Mouse (Mus musculus): Measurements from ENCODE around the gene Arpc2.

Arpc2 gene

GRCm38 (mm10) chr1:74239618-74240017 is 3.7 kb downstream of the Arpc2 start:
- peak in 1 of 2 experiments; percentile 32 for DNase-seq

GRCm38 (mm10) chr1:74240311-74240710 is 4.4 kb downstream of the Arpc2 start:
- DNase-seq = no peak

DNA sequence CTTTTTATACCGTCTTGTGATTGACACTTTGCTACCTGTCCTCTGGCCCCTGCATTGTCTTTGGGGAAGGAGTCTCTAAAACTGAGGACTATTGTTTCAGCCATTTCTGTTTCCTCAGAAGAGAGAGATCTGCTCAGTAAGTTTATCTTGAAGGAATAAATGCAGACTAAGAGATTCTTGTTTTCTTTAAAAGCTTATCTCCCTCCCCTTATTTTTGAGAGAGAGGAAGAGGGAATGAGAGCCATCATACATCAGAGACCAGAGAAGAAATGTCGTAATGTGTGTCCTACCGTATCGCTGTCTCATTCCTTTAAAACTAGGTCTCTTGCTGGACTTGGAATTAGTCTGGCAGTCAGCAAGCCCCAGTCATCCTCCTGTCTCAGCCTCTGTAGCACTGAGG is 4.9 kb downstream of the Arpc2 start:
- DNase-seq = no peak

DNA sequence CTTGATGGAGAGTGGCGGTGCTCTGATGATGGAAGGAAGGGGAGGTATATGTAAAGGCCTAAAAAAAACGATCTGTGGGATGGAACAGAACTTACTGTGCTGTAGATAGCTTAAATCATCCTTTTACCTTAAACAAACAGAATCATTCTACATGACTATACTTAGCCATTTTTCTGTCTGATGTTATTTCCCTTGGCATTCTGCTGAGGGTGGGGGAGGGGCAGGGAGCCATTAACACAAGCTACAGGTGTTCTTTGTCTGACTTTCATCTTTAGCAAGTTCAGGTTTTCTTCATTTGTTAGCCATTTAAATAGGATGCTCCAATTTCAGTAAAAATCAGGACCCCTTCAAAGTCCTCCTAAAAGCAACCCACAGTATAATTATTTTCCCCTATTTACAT is 9.6 kb downstream of the Arpc2 start:
- DNase-seq = no peak

- DNase-seq = peak; percentile 30 to 33
These were observed 12.9 kb downstream of the Arpc2 start for GRCm38 (mm10) chr1:74248799-74249198.

DNA sequence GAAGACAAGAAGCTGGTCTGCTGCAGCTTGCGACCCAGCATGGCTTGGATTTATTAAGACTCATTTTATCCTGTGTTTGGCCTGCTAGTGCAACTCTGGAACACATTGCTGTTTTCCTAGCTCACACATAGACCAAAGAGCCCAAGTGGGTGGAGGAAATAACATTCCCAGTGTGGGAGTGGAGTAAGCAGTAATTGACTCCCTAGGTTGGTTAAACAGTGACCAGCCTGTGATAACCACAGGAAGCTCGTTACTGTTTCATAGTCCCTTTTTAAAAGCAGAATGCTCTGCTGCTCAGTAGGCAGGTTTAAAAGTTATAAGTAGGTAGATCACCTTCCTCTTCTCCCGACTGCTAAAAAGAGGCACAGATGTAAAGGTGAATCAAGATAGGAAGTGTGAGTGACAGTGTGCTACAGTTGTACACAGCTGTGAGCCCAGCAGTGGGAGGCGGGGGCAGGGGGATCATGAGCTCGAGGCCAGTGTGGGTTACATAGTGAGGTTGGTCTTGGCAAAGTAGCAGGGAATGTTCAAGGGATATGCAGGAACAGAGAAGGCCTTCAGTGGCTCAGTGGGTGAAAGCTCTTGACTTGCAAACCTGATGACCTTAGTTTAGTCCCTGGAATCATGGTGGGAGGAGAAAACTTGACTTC is 13.6 kb downstream of the Arpc2 start:
- peak in 1 of 2 experiments; percentile 18 for DNase-seq

GRCm38 (mm10) chr1:74250096-74250495 is 14.2 kb downstream of the Arpc2 start:
- DNase-seq = no peak

GRCm38 (mm10) chr1:74255704-74256345 is 19.9 kb downstream of the Arpc2 start:
- DNase-seq = no peak

- DNase-seq = no peak
These were observed 20.9 kb downstream of the Arpc2 start for GRCm38 (mm10) chr1:74256782-74257181.

- DNase-seq = no peak
These were observed 26.6 kb downstream of the Arpc2 start for GRCm38 (mm10) chr1:74262510-74262909.

DNA sequence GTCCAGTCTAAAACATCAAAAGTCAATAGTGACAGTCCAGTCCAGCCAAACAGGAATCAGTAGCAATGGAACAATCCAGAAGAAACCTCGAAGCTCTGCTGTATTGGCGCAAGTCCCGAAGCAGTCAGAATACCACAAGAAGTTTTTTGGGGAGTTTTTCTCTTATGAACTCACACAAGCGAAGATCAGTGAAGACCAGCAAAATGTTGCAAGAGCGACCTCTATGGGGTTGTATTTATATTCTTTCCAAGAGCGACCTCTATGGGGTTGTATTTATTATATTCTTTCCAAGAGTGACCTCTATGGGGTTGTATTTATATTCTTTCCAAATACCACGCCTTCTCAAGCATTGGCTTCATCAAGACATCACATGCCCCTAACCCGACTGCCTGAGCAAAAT is 32.9 kb downstream of the Arpc2 start:
- DNase-seq = no peak

GRCm38 (mm10) chr1:74271659-74272058 is 35.8 kb downstream of the Arpc2 start:
- no peak for DNase-seq

DNA sequence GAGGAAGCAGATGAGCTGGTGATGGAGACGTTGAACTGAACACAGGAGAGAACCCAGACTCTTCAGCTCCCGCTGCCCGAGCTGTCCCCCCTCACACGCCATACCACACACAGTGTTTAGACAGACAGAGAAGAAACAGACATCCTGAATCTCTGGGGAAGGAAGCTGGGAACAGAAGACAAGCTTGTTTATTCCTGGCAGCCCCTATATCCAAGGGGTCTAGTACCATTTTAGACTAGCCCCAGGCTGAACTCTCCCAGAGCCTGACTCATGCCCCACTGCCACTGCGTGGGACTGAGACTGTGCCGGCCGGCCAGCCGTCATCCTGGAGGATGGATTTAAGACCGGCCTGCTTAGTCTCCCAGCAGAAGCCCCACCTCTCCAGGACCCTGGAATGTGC is 39.1 kb downstream of the Arpc2 start:
- DNase-seq = no peak

DNA sequence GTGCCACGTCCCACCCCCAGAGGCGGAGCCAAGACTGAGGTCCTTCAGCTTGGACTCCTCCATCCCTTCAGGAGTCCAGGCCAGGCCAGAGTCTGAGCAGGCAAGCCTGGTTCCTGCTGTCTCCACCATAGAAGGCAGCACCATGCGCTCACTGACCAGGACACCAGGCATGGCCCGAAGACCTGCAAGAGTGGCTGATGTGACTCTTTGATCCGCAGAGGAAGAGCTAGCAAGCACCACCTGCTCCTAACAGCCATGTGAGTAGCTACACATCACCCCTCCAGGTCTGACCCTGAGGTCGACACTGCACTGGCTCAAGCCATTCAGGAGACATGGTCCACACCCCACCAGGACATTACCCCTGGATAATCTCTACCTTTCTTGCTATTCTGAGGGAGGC is 41.2 kb downstream of the Arpc2 start:
- no peak for DNase-seq

GRCm38 (mm10) chr1:74277883-74278537 is 42.1 kb downstream of the Arpc2 start:
- DNase-seq = no peak

GRCm38 (mm10) chr1:74278538-74278937 is 42.7 kb downstream of the Arpc2 start, which contains the start of gene Gpbar1:
Gpbar1 (plus strand) TSS chr1:74278550.
- DNase-seq = no peak

GRCm38 (mm10) chr1:74278988-74279387 is 43.1 kb downstream of the Arpc2 start:
- DNase-seq = no peak

GRCm38 (mm10) chr1:74280591-74281325 is 44.9 kb downstream of the Arpc2 start:
- DNase-seq = no peak

- no peak for DNase-seq
These were observed 45.5 kb downstream of the Arpc2 start for GRCm38 (mm10) chr1:74281372-74281771.

- DNase-seq = no peak
These were observed 46.0 kb downstream of the Arpc2 start for GRCm38 (mm10) chr1:74281886-74282285.

DNA sequence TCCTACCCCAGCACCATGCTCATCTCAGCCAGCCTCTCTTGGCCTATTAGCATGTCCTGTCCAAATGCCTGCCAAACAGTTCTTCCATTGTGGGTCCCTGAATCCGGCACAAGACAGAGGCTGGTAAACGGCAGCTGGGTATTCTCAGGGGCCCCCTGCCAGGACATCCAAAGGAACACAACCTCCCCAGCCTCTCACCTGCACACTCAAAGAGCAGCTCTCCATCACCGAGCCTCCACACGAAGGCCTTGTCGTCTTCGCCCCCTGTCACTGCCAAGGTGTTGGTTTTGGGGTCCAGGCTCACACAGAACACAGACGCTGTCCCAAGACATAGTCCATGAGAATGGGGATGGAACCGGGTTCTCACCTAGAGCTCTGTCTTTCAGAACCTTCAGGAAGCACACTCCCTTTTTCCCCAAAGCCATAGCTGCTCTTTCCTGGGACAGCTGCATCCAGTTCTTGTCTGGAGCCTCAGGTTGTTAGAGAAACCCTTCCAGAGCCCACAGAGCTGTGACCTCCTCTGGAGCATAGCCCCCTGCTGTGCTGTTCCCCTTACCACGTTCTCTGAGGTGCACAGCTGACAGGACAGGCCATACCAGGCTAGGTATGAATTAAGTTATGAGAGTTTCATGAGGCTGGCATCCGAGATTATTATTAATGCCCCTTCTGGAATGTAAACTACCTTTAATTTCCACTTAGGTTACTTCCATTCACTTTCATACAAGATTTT is 47.2 kb downstream of the Arpc2 start:
- DNase-seq = no peak

DNA sequence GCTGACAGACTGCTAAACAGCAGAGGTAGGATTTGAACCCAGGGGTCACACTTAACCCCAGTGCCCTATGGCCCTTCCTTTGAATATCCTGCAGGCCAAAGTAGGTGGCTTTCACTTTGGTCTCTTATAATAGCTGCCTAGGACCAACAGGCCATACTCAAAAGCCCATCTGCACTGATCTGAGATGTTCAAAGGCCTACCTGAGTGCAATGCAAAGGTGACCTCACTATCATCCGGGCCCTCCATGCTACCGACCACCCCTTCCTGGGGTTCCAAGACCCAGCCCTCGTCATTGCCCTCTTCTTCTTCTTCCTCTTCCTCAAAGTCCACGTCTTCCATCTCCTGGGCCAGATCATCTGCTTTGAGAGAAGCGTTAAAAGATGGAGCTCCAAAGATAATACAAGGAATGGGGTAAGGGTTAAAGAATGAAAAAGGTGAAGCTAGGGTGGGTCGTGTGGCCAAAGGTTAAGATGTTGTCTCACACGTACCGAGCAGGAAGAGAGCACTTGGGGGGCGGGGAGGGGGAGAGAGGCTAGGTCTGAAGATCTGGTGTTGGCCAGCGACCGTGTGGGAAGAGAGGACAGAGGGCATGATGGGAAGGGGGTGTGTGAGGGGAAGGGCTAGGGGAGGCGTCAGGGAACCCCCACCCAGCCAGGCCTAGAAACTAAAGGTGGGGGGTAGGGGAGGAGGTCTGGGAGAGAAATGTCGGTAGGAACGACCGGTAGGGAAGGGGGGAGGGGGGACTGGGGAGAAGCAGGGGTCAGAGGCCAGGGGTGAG is 48.0 kb downstream of the Arpc2 start:
- DNase-seq = peak; percentile 45 to 50
